In genomic region chr1:22797091-22797490, GRCm38 (mm10) we compare ENCODE assay signal across 27 mouse cellular contexts. TPM values are rescaled to one million over a fixed set of nuclear protein-coding genes. Genes with fewer than 3 reads are reported as not detected.
"Had no signal": no experiment of that assay in that cellular context is flagged by ENCODE, and none has a peak within 500 bp of the region (broad histone marks: within the 10 kb centered on the region; RNA-seq: fewer than 3 reads in every experiment).

No protein-coding gene starts in this region.

- H3K27ac ChIP-seq: gastrocnemius, adult 2 months; heart, embryonic 10.5 days; hindbrain, embryonic 10.5 days; hindbrain, embryonic 12.5 days; hindbrain, embryonic 14.5 days; kidney, embryonic 15.5 days; kidney, postnatal 0 days; limb, embryonic 13.5 days; limb, embryonic 15.5 days; liver, embryonic 12.5 days had no signal

- ATAC-seq: hindbrain, embryonic 16.5 days; inflammation-experienced regulatory T-cells, adult 6 months; liver, embryonic 12.5 days had no signal

- H3K27me3 ChIP-seq: heart, embryonic 12.5 days; hindbrain, embryonic 12.5 days; kidney, embryonic 15.5 days; limb, embryonic 13.5 days; limb, embryonic 15.5 days; liver, embryonic 12.5 days had no signal

- H3K9me3 ChIP-seq: heart, embryonic 10.5 days; heart, embryonic 12.5 days; hindbrain, embryonic 10.5 days; hindbrain, embryonic 12.5 days; kidney, embryonic 15.5 days; limb, embryonic 13.5 days; limb, embryonic 15.5 days; liver, embryonic 12.5 days had no signal

- H3K36me3 ChIP-seq: heart, embryonic 10.5 days; heart, embryonic 12.5 days; hindbrain, embryonic 10.5 days; hindbrain, embryonic 12.5 days; kidney, embryonic 15.5 days; limb, embryonic 13.5 days; limb, embryonic 15.5 days; liver, embryonic 12.5 days had no signal

- H3K9ac ChIP-seq: heart, embryonic 12.5 days; hindbrain, embryonic 12.5 days; hindbrain, embryonic 14.5 days; kidney, embryonic 15.5 days; limb, embryonic 13.5 days; limb, embryonic 15.5 days; liver, embryonic 12.5 days had no signal

- H3K4me2 ChIP-seq: heart, embryonic 12.5 days; hindbrain, embryonic 12.5 days; hindbrain, embryonic 14.5 days; kidney, embryonic 15.5 days; limb, embryonic 13.5 days; limb, embryonic 15.5 days; liver, embryonic 12.5 days had no signal

- H3K4me3 ChIP-seq: gastrocnemius, adult 2 months; heart, embryonic 10.5 days; heart, embryonic 12.5 days; hindbrain, embryonic 10.5 days; hindbrain, embryonic 12.5 days; kidney, embryonic 15.5 days; limb, embryonic 13.5 days; limb, embryonic 15.5 days; liver, embryonic 12.5 days had no signal

- DNase-seq: gastrocnemius, adult 2 months; gastrocnemius, postnatal 10 days; gastrocnemius, postnatal 25 days; heart, adult 18-20 months; heart, postnatal 10 days; heart, postnatal 4 days; kidney, adult 11 months; kidney, adult 2 months; kidney, adult 9 months; kidney, postnatal 14 days; kidney, postnatal 36 days; layer of hippocampus, adult 9-11 months; layer of hippocampus, postnatal 36 days; left cerebral cortex, postnatal 4 days had no signal

- H3K4me1 ChIP-seq: heart, embryonic 10.5 days; heart, embryonic 12.5 days; hindbrain, embryonic 10.5 days; hindbrain, embryonic 12.5 days; kidney, embryonic 15.5 days; limb, embryonic 13.5 days; limb, embryonic 15.5 days; liver, embryonic 12.5 days had no signal

RNA-seq across cellular contexts. Expression of gene Rims1, which starts 8.7 kb away (rescaled TPM):
- polyA plus RNA-seq: inflammation-experienced regulatory T-cells, adult 6 months; liver, adult 2 months had no signal
